Mouse (Mus musculus): ENCODE measurements around the gene Il22.
"Not testable (repeated sequence)": the region's sequence is repeated elsewhere in the genome, so short reads cannot be mapped to it uniquely, and the experiment has no call there.

The Il22 gene

GRCm38 (mm10) chr10:118204642-118205041 is at the start of gene Il22:
TSS of gene Il22 (plus strand) at chr10:118204942.
- no peak for DNase-seq

GRCm38 (mm10) chr10:118155932-118156331 is 48.8 kb upstream of the Il22 start:
- no peak for DNase-seq

- DNase-seq = no peak
Measured at GRCm38 (mm10) chr10:118161131-118161530, 43.6 kb upstream of the Il22 start.

GRCm38 (mm10) chr10:118169212-118169611 is 35.5 kb upstream of the Il22 start:
- no peak for DNase-seq

- DNase-seq = no peak
Measured at GRCm38 (mm10) chr10:118172416-118172815, 32.3 kb upstream of the Il22 start.

- DNase-seq = no peak
Measured at GRCm38 (mm10) chr10:118172876-118173275, 31.9 kb upstream of the Il22 start.

GRCm38 (mm10) chr10:118175542-118175941 is 29.2 kb upstream of the Il22 start:
- DNase-seq = not testable (repeated sequence)

- DNase-seq = no peak
Measured at GRCm38 (mm10) chr10:118178735-118179151, 26.0 kb upstream of the Il22 start.

GRCm38 (mm10) chr10:118179265-118179664 is 25.5 kb upstream of the Il22 start:
- no peak for DNase-seq

- DNase-seq = not testable (repeated sequence)
Measured at GRCm38 (mm10) chr10:118195150-118195549, 9.6 kb upstream of the Il22 start.

- not testable (repeated sequence) for DNase-seq
Measured at GRCm38 (mm10) chr10:118215719-118216393, 11.1 kb downstream of the Il22 start.

- DNase-seq = not testable (repeated sequence)
Measured at GRCm38 (mm10) chr10:118227629-118228028, 22.9 kb downstream of the Il22 start.

- DNase-seq = not testable (repeated sequence)
Measured at GRCm38 (mm10) chr10:118232607-118233006, 27.9 kb downstream of the Il22 start.

- not testable (repeated sequence) for DNase-seq
Measured at GRCm38 (mm10) chr10:118240680-118241079, 35.9 kb downstream of the Il22 start, which contains the start of gene Gm32717. TSS of gene Gm32717 (minus strand) at chr10:118240780.

- not testable (repeated sequence) for DNase-seq
Measured at GRCm38 (mm10) chr10:118249006-118249595, 44.4 kb downstream of the Il22 start.

GRCm38 (mm10) chr10:118250852-118251295 is 46.1 kb downstream of the Il22 start:
- DNase-seq = no peak

- not testable (repeated sequence) for DNase-seq
Measured at GRCm38 (mm10) chr10:118258388-118258787, 53.6 kb downstream of the Il22 start, which contains the start of gene Gm32802. TSS of gene Gm32802 (plus strand) at chr10:118258688.

Data from cerebellum, adult 8-10 months (tissue).